ENCODE assay signal across 8 mouse cellular contexts in the genomic region with DNA sequence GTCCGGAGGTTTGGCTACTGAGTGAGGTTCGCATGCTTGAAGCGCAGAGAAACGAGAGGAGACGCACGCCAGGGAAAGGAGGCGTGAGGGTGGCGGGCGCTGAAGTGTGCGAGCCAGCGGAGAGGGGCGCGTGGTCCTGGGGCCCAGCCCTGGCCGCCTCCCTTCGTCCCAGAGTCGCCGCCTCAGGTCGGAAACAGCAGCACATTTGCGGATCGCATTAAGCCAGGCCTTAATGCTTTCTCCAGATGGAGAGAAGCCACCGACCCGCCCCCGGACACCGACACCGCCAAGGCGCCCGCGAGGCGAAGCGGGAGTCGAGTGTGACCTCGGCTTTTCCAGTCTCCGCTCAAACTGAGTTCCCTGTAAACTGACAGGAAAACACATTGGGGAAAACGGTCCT. TPM values are rescaled to one million over a fixed set of nuclear protein-coding genes. Genes with fewer than 3 reads are reported as not detected.
DNase-seq lines count a peak whose midpoint lies in the region; ATAC-seq lines count a peak whose summit lies in the region.

No protein-coding gene starts in this region.

- 0 out of 2 replicates have a peak overlapping the region, but pooled peaks have one; percentile 31 for H3K9ac ChIP-seq in kidney, embryonic 15.5 days
- peak overlapping the region; percentile 62 for H3K9ac ChIP-seq in hindbrain, embryonic 16.5 days (ENCODE audit: low read depth, low read length)
- peak overlapping the region; percentile 54; the same call in 1 of the 2 replicates for H3K9ac ChIP-seq in midbrain, embryonic 13.5 days (replicated peaks)

- no peaks in the 10 kb centered on the region for H3K36me3 ChIP-seq in kidney, embryonic 15.5 days
- H3K36me3 ChIP-seq in hindbrain, embryonic 16.5 days (ENCODE audit: control insufficient read depth, insufficient read depth, low read length), result no peaks in the 10 kb centered on the region
- no peaks in the 10 kb centered on the region for H3K36me3 ChIP-seq in midbrain, embryonic 13.5 days

- WGBS in kidney, embryonic 15.5 days, result under 1% methylated on average over 34 of the region's 34 CpGs
- under 1% methylated on average over 24 of the region's 34 CpGs for WGBS in hindbrain, embryonic 16.5 days
- under 1% methylated on average over 34 of the region's 34 CpGs for WGBS in midbrain, embryonic 13.5 days

- peaks cover 58% of the 10 kb centered on the region for H3K27me3 ChIP-seq in kidney, embryonic 15.5 days
- peaks cover 25% of the 10 kb centered on the region for H3K27me3 ChIP-seq in hindbrain, embryonic 16.5 days (replicated peaks; ENCODE audit: control insufficient read depth, insufficient read depth, low read length)
- H3K27me3 ChIP-seq in midbrain, embryonic 13.5 days, result peaks cover 57% of the 10 kb centered on the region

- no peak for DNase-seq in kidney, adult 8-10 months
- peak; percentile 16 for DNase-seq in brain, adult 2 months (ENCODE audit: low read depth, low spot score)
- DNase-seq in gastrocnemius, postnatal 14 days, result peak; percentile 83
- DNase-seq in layer of hippocampus, adult 9-10 months (ENCODE audit: low spot score), result no peak
- DNase-seq in layer of hippocampus, adult 8-10 months (ENCODE audit: low spot score in 2 of 2), result no peak

- peak overlapping the region; percentile 55 for H3K4me3 ChIP-seq in kidney, embryonic 15.5 days (replicated peaks)
- H3K4me3 ChIP-seq in hindbrain, embryonic 16.5 days (ENCODE audit: low read length), result peak overlapping the region; percentile 57
- peak overlapping the region; percentile 49 for H3K4me3 ChIP-seq in midbrain, embryonic 13.5 days (replicated peaks)

- intact Hi-C loops in gastrocnemius, postnatal 14 days (cut with DNase I; ENCODE audit: low total_unique reads), result loop anchor here (10.0 kb wide), 1 partner anchor 169 kb away; no protein-coding TSS in a partner anchor

- H3K4me1 ChIP-seq in kidney, embryonic 15.5 days, result peaks cover 17% of the 10 kb centered on the region
- peaks cover 11% of the 10 kb centered on the region for H3K4me1 ChIP-seq in hindbrain, embryonic 16.5 days (ENCODE audit: control insufficient read depth, insufficient read depth, low read depth, low read length)
- H3K4me1 ChIP-seq in midbrain, embryonic 13.5 days (replicated peaks), result peaks cover 16% of the 10 kb centered on the region

- ATAC-seq in kidney, embryonic 15.5 days (replicated peaks; ENCODE audit: low FRiP score), result peak; percentile 73
- peak; percentile 62 for ATAC-seq in hindbrain, embryonic 16.5 days
- ATAC-seq in midbrain, embryonic 13.5 days, result peak; percentile 35

- peak overlapping the region; percentile 94 for H3K4me2 ChIP-seq in kidney, embryonic 15.5 days
- H3K4me2 ChIP-seq in hindbrain, embryonic 16.5 days (ENCODE audit: low read length), result peak overlapping the region; percentile 83
- peak overlapping the region; percentile 78 for H3K4me2 ChIP-seq in midbrain, embryonic 13.5 days (replicated peaks)

- H3K9me3 ChIP-seq in kidney, embryonic 15.5 days (replicated peaks), result no peaks in the 10 kb centered on the region
- H3K9me3 ChIP-seq in hindbrain, embryonic 16.5 days (ENCODE audit: control insufficient read depth, low read length), result no peaks in the 10 kb centered on the region
- H3K9me3 ChIP-seq in midbrain, embryonic 13.5 days, result no peaks in the 10 kb centered on the region

- no peak overlapping the region for H3K27ac ChIP-seq in kidney, embryonic 15.5 days
- no peak overlapping the region for H3K27ac ChIP-seq in hindbrain, embryonic 16.5 days (ENCODE audit: low read depth, low read length)
- no peak overlapping the region for H3K27ac ChIP-seq in midbrain, embryonic 13.5 days

RNA-seq across cellular contexts. Expression of a gene that starts 0.6 kb away (rescaled TPM):
- polyA plus RNA-seq in kidney, embryonic 15.5 days (2015; fragmentation: Nextera tagmentation; extraction: Ambion mirVana), result 0.43 and 0.58 TPM in 2 replicates
- 1 to 10 TPM; 7.4 to 8.1 TPM for total RNA-seq in gastrocnemius, postnatal 14 days (2021)
- polyA plus RNA-seq in hindbrain, embryonic 16.5 days (2015; fragmentation: Nextera tagmentation; extraction: Ambion mirVana), result 0.93 and 1.1 TPM in 2 replicates
- polyA plus RNA-seq in midbrain, embryonic 13.5 days (2015; fragmentation: Nextera tagmentation; extraction: Ambion mirVana), result 0.22 and 0.32 TPM in 2 replicates
- total RNA-seq in layer of hippocampus, adult 8-10 months (2022), result 1 to 10 TPM; 2.0 to 4.4 (median 3.6) TPM

Comparison
In these comparisons a context has a peak if more than half of its experiments do, and no peak if none do; other contexts are left out.
1. DNase-seq: peak in brain, adult 2 months (single experiment) and gastrocnemius, postnatal 14 days (single experiment); none in kidney, adult 8-10 months (0 of 2), layer of hippocampus, adult 9-10 months (single experiment) and layer of hippocampus, adult 8-10 months (0 of 2).
2. Peak in every context shown above with its lines, with median percentiles within 50 percentile points of each other: ATAC-seq, H3K4me2 ChIP-seq, H3K4me3 ChIP-seq and H3K9ac ChIP-seq.